Mouse (Mus musculus) olfactory bulb, adult 2 months (tissue): Measurements from ENCODE around the gene Pou3f1. TPM values are rescaled to one million over a fixed set of nuclear protein-coding genes. Genes with fewer than 3 reads are reported as not detected.

Experiments
- H3K27ac ChIP-seq: fragments of 200-500 bp; 2 replicates; pipeline ENCODE4 v1.5.1; 2012; ENCODE audit warnings: low read depth, low read length; ENCODE audit not compliant: insufficient read depth
- H3K4me1 ChIP-seq: fragments of 200-500 bp; 2 replicates; pipeline ENCODE4 v1.6.1; 2012; ENCODE audit warnings: low read length; ENCODE audit not compliant: control insufficient read depth, insufficient read depth
- H3K4me3 ChIP-seq: fragments of 200-500 bp; 2 replicates; pipeline ENCODE4 v1.5.1; 2012; ENCODE audit warnings: mild to moderate bottlenecking, low read depth, low read length, moderate library complexity; ENCODE audit not compliant: insufficient read depth
- CTCF ChIP-seq: fragments of 200-500 bp; IDR thresholded peaks from 2 replicates; pipeline ENCODE4 v1.5.1; 2012; ENCODE audit warnings: low read depth, mild to moderate bottlenecking, low read length, moderate library complexity; ENCODE audit not compliant: insufficient read depth
- POLR2A ChIP-seq: fragments of 200-500 bp; IDR thresholded peaks from 2 replicates; pipeline ENCODE4 v1.6.1; 2012; ENCODE audit warnings: mild to moderate bottlenecking, low read depth, low read length, moderate library complexity; ENCODE audit not compliant: insufficient read depth
- WGBS: fragments of 180-500 bp; shearing (Covaris S2); methylation state at CpG from one replicate; pipeline ENCODE4 v1.1.7; 2018; 5-methylcytosine and 5-hydroxymethylcytosine counted together
- polyA plus RNA-seq: library from polyadenylated mRNA; stranded (reverse); fragments of >200 nt; gene quantifications from 2 replicates; pipeline ENCODE4 v1.2.4, GENCODE M21; 2012; ENCODE audit warnings: low replicate concordance; ENCODE audit not compliant: missing spikeins, insufficient read depth, insufficient read length

Pou3f1 gene
- polyA plus RNA-seq, 1 experiment: not detected

DNA sequence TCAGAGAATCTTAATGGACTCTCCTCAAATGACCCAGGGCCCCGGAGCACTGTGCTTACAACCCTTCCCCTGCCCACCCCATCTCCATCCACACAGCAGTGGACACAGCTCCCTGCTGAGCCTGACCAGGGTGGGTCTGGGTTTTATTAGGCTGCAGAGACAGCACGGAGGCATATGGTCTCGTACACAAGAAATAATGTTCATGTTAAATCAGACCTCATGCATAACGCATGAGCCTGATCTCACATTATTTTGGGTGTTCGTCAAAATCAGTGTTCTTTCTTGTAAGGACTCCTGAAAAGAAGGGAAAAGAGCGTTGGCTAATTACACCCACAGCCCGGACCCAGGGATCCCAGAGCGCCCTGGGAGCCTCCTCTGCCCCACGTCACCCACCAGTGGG, 7.6 kb downstream of the Pou3f1 start:
- Histone ChIP-seq H3K4me1 (peaks cover 18% of the 10 kb centered on the region), H3K4me3 (no peak overlapping the region), H3K27ac (no peak overlapping the region)
- 41% methylated on average over 9 of the region's 9 CpGs for WGBS
- no peak for TF ChIP-seq POLR2A
- no peak for TF ChIP-seq CTCF

- TF ChIP-seq POLR2A: no peak
- no peak for TF ChIP-seq CTCF
- no peak overlapping the region for H3K4me3 ChIP-seq
- H3K4me1 ChIP-seq: peaks cover 18% of the 10 kb centered on the region
- WGBS: 41% methylated on average over 15 of the region's 15 CpGs
- no peak overlapping the region for H3K27ac ChIP-seq
These were observed 8.0 kb downstream of the Pou3f1 start for GRCm38 (mm10) chr4:124664604-124665003.

- no peak overlapping the region for H3K4me3 ChIP-seq
- no peak overlapping the region for H3K27ac ChIP-seq
- TF ChIP-seq POLR2A (no peak), CTCF (no peak)
- WGBS: 78% methylated on average over 14 of the region's 14 CpGs
- H3K4me1 ChIP-seq: peaks cover 31% of the 10 kb centered on the region
These were observed 10.9 kb downstream of the Pou3f1 start for GRCm38 (mm10) chr4:124667476-124668033.

GRCm38 (mm10) chr4:124668078-124668477, 11.5 kb downstream of the Pou3f1 start:
- H3K4me1 ChIP-seq: peaks cover 36% of the 10 kb centered on the region
- H3K4me3 ChIP-seq: no peak overlapping the region
- no peak overlapping the region for H3K27ac ChIP-seq
- WGBS: 39% methylated on average over 8 of the region's 8 CpGs
- TF ChIP-seq POLR2A: no peak
- no peak for TF ChIP-seq CTCF

DNA sequence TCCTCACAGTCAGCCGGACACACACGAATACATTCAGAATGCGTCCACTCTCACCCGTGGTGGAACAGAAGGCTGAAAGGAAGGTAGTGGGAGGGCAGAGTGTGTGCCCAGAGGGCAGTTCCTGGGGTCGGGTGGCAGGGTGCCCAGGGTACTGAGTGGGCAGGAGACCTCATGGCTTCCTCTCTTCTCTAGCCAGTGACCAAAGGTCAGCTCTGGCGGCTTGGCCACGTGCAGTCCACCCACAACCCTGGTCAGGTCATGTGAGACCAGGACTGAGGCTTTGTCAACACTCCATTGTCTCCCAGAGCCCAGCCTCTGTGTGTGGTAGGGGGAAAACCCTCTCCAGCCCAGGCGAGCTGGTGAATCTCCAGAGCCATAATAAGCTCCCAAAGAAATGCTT, 13.6 kb downstream of the Pou3f1 start:
- no peak overlapping the region for H3K4me3 ChIP-seq

GRCm38 (mm10) chr4:124671583-124671982, 15.0 kb downstream of the Pou3f1 start:
- Histone ChIP-seq H3K4me3 (no peak overlapping the region), H3K4me1 (peaks cover 35% of the 10 kb centered on the region), H3K27ac (no peak overlapping the region)
- TF ChIP-seq CTCF (no peak), POLR2A (no peak)
- WGBS: 53% methylated on average over 7 of the region's 7 CpGs

More for the DNA sequence above, 13.6 kb downstream of the Pou3f1 start:
- H3K27ac ChIP-seq: no peak overlapping the region
- 71% methylated on average over 8 of the region's 8 CpGs for WGBS
- H3K4me1 ChIP-seq: peaks cover 35% of the 10 kb centered on the region
- TF ChIP-seq CTCF (no peak), POLR2A (no peak)

DNA sequence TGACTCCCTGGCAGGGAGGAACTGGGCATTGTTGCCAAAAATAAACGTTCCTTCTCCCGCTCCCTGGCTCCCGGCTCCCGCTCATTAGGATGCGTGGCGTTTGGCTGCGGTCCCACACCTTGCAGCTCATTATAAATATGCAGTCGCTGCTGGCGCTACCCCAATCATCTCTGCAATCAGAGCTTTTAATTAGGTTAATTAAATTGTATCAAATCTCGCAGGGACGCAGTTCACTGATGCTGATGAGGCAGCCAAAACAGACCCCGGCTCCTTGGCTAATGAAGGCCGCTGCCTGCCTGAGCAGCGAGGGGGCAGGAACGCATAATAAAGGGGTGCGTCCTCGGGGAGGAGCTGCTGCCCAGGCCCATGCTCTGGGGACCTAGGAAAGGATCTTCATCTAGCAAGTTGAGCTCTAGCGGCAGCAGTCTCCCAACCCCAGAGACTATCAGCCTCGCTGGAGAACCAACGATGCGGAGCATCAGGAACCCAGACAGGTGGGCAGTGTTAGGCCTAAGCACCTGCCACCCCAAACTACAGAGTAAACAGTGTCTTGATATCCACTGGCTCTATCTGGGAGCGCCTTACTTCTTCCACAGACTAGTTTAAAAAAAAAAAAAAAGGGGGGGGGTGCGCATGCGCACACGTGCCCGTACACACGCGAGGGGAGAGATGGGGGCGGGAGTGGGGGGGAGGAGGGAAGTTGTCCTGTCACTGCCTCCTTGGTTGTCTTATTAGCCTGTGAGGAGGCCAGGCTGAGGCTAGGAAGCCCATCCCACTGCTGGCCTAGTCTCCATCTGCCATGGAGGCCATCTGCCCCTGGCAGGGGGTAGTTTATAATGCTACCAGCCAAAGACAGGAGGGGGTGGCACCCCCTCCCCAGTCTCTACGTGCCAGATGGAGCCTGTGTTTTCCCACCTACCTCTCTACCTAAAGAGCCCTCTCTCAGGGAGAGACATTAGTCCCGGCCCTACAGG, 16.0 kb downstream of the Pou3f1 start:
- no peak overlapping the region for H3K27ac ChIP-seq
- TF ChIP-seq CTCF (no peak), POLR2A (no peak)
- peaks cover 33% of the 10 kb centered on the region for H3K4me1 ChIP-seq
- H3K4me3 ChIP-seq: peak overlapping the region; percentile 25
- 8% methylated on average over 31 of the region's 31 CpGs for WGBS

DNA sequence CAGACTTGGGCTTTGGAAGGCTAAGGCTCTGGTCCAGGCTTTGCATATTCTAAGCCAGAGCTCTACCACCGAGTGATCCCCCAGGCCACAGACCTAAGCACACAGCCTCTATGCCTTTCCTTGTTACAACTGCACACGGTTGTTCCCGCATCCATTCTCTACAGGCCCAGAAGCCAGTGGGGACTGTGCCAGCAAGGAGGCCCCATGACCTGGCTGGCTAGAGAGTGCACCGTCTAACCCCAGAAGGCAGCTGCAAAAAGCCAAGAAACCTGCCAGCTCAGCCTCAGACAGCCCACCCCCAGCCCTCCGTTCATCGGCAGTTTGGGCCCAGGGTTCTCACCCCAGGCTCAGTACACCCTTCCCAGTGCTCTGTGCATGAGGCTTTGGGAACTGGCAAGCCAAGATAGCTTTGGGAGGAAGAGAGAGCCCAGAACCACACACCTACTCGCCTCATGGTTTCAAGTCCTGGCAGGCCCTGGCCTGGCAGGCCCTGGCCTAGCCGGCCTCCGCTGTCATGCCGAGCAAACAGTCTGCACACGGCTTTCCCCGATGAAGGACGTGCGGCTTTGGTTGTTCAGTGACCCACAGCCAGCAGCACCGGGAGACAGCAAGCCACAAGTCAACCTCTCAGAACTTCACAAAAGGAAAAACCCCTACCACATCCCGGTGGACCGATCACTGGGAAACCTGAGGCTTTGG, 17.9 kb downstream of the Pou3f1 start:
- Histone ChIP-seq H3K27ac (no peak overlapping the region), H3K4me3 (no peak overlapping the region), H3K4me1 (peaks cover 24% of the 10 kb centered on the region)
- 67% methylated on average over 17 of the region's 17 CpGs for WGBS
- no peak for TF ChIP-seq CTCF
- no peak for TF ChIP-seq POLR2A
